Mouse (Mus musculus): ENCODE measurements at regions not wholly inside any gene's neighbourhood (a gene's known extent, or its start where the extent isn't known, plus 50 kb on each side); places are given as distances from the start of the nearest gene placed in this dataset.
"Not testable (repeated sequence)": the region's sequence is repeated elsewhere in the genome, so short reads cannot be mapped to it uniquely, and the experiment has no call there.

DNA sequence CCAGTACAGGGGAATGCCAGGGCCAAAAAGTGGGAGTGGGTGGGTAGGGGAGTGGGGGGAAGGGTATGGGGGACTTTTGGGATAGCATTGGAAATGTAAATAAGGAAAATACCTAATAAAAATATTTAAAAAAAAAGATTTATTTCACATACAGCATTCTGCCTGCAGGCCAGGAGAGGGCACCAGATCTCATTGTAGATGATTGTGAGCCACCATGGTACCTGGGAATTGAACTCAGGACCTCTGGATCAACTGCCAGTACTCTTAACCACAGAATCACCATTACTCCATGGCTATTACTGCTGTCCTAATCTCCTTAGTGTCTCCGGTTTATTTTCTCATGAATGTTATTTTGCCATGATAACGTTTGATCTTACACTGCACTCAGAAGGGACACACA, 132.1 kb upstream of the Gdi2 start:
- H3K36me3 ChIP-seq (replicated peaks); ATAC-seq (ENCODE audit: low FRiP score); H3K9ac ChIP-seq; H3K4me1 ChIP-seq; H3K4me3 ChIP-seq (replicated peaks); H3K27me3 ChIP-seq; H3K9me3 ChIP-seq; H3K27ac ChIP-seq; H3K4me2 ChIP-seq: not testable (repeated sequence)
- WGBS, result 74% methylated on average over 2 of the region's 2 CpGs

DNA sequence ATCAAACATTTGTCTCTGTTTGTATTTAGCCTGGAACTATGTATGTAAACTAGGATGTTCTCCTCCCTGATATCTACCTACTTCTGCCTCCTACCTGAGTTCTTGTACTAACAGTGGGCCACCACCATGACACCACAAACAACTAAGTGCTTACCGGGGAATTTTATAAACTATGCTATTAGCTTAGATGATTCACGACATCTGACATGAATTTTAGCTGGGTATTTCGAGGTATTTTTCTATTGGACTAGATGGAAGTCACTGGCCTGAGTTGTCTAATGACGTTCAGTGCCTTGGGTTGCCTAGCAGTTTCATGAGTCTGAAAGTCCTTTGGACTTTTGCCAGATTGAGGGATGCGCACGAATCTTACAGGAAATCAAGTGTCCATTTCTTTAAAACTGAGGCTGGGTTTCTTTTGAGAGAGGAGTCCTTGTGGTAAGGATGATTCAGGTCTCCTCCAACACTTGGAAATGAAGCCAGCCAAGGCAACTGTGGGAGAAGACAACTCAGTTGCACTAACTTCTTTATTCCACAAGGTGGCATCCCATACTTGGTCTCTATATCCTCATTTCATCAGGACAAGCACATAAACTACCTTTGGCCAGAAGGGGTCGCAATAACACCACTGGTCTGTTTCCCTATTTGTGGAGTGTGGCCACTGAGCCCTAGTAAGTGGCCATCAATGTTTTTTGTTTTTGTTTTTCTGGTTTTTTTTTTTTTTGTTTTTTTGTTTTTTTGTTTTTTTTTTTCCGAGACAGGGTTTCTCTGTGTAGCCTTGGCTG, 131.4 kb upstream of the Gdi2 start:
- H3K9me3 ChIP-seq; H3K27me3 ChIP-seq; H3K4me2 ChIP-seq; H3K4me1 ChIP-seq; H3K36me3 ChIP-seq (replicated peaks); H3K27ac ChIP-seq; H3K4me3 ChIP-seq (replicated peaks); H3K9ac ChIP-seq: not testable (repeated sequence)
- ATAC-seq (ENCODE audit: low FRiP score), result peak; percentile 75
- WGBS, result 39% methylated on average over 8 of the region's 8 CpGs

DNA sequence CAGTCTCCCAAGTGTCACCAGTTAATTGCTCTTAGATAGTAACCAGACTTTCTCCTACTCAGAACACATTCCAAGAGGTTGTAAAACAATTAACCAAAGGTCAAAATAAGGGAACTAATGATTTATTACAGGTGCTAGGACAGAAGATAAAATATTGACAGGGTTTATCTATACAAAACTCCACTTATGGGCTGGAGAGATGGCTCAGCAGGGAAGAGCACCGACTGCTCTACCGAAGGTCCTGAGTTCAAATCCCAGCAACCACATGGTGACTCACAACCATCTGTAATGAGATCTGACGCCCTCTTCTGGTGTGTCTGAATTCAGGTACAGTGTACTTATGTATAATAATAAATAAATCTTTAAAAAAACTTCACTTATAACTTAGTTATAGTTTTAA, 127.6 kb upstream of the Gdi2 start:
- H3K27ac ChIP-seq; H3K9ac ChIP-seq; ATAC-seq (ENCODE audit: low FRiP score); H3K36me3 ChIP-seq (replicated peaks); H3K9me3 ChIP-seq; H3K4me1 ChIP-seq; H3K4me2 ChIP-seq; H3K27me3 ChIP-seq; H3K4me3 ChIP-seq (replicated peaks): not testable (repeated sequence)
- WGBS, result 73% methylated on average over 3 of the region's 3 CpGs

DNA sequence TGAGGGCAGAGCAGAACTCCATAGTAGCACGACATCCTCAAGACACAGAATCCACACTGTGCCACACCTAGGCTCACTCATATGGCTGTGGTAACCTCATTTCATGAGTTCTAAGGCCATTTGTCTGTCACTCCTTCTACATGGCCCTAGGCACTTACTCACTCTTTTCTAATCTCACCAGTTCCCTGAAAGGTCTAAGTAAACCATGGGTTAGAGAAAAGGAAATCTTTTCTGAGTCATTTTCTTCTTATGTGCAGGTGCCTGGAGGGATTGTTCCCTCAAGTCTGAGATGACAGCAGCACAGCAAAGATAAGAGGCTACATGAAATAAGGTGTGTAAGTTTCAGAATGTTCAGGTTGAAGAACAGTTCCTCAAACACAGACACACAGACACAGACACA, 120.8 kb upstream of the Gdi2 start:
- Histone ChIP-seq H3K27ac (no peak overlapping the region), H3K9me3 (peaks cover 20% of the 10 kb centered on the region), H3K4me3 (replicated peaks) (no peak overlapping the region), H3K27me3 (no peaks in the 10 kb centered on the region), H3K4me2 (no peak overlapping the region), H3K36me3 (replicated peaks) (no peaks in the 10 kb centered on the region), H3K9ac (no peak overlapping the region), H3K4me1 (no peaks in the 10 kb centered on the region)
- 56% methylated on average over 1 of the region's 1 CpGs for WGBS
- no peak for ATAC-seq (ENCODE audit: low FRiP score)

DNA sequence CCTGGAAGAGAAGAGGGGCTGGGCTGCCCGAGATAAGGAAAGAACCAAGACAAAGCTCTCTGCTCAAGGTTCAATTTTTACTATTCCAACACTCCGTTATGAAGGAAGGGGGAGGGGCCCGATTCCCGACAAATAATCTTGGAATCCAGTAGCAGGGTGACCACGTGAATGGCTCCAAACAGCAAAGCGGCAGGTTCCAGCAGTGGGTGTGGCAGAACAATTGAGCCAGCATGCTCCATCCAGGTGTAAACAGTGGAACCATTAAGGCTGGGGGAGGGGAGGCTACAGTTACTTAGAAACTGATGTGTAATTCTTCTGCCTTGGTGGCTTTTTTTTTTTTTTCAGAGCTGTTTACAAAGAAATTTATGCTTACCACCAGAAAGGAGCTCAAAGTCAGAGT, 82.5 kb upstream of the Gdi2 start:
- not testable (repeated sequence) for H3K36me3 ChIP-seq (replicated peaks); H3K9me3 ChIP-seq; H3K27ac ChIP-seq; ATAC-seq (ENCODE audit: low FRiP score); H3K4me1 ChIP-seq; H3K9ac ChIP-seq; H3K27me3 ChIP-seq; H3K4me3 ChIP-seq (replicated peaks); H3K4me2 ChIP-seq
- 91% methylated on average over 6 of the region's 6 CpGs for WGBS

DNA sequence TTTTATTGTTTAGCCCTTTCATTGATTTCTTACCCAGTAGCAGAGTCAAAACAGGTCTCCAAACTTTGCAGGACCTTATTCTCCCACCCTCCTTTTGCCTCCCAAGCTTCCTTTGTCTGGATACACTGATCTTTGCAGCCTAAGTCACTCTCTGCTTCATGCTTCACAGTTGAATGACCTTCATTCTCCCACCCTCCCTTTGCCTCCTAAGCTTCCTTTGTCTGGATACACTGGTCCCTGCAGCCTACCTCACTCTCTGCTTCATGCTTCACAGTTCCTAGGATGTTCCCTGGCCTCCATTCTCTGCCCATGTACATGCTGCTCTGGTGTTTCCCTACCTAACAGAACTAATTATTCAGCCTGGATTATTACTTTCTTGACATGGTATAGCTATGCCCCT, 61.0 kb upstream of the Gdi2 start:
- peaks cover 5% of the 10 kb centered on the region; the same call in 1 of the 2 replicates for H3K4me1 ChIP-seq
- no peak overlapping the region for H3K9ac ChIP-seq

DNA sequence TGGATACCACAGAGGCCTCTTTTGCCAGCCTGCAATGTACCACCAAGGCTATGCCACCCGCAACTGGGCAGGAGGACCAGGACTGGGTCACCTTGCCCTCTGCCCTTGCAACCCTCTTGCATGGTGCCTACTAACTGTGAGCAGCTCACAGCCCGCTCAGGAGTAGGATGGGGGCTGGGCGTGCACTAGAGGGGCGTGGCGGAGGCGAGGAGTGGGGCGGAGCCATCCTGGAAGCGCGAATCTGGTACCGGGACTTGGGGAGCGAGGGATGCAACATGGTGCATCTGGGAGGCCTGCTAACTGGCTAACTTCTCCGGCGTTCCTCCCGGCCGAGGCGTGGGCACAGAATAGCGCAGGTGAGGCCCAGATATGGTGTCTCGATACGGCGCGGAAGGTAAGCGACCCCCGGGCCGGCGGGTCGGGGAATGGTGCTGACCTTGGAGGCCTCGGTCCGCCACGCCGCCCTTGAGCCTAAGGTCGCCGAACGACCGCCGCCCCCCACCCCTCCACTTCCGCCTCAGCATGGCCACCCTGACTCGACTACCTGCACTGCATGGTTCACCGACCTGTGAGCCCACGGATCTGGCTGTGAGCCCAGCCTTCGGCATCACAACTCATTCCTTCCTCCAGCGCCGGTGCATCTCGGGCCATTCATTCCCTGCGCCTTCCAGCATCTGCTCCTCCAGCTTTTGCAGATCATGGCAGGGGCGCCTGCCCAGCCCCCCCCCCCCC, 59.7 kb upstream of the Gdi2 start:
- Histone ChIP-seq H3K9ac (peak overlapping the region; percentile 65), H3K27me3 (no peaks in the 10 kb centered on the region), H3K36me3 (replicated peaks) (no peaks in the 10 kb centered on the region; the same call in 1 of the 2 replicates), H3K9me3 (no peaks in the 10 kb centered on the region), H3K27ac (0 out of 2 replicates have a peak overlapping the region, but pooled peaks have one; percentile 13), H3K4me3 (replicated peaks) (peak overlapping the region; percentile 71), H3K4me2 (peak overlapping the region; percentile 79), H3K4me1 (peaks cover 5% of the 10 kb centered on the region; the same call in 1 of the 2 replicates)
- 4% methylated on average over 39 of the region's 45 CpGs for WGBS
- peak; percentile 97 for ATAC-seq (ENCODE audit: low FRiP score)

More for the DNA sequence above, 61.0 kb upstream of the Gdi2 start:
- Histone ChIP-seq H3K27me3 (no peaks in the 10 kb centered on the region), H3K4me2 (no peak overlapping the region), H3K36me3 (replicated peaks) (no peaks in the 10 kb centered on the region; the same call in 1 of the 2 replicates), H3K9me3 (no peaks in the 10 kb centered on the region), H3K4me3 (replicated peaks) (no peak overlapping the region), H3K27ac (no peak overlapping the region)
- ATAC-seq (ENCODE audit: low FRiP score), result no peak

All from forebrain, embryonic 12.5 days (tissue).